Mouse (Mus musculus) CD4-positive, CD25-positive, alpha-beta regulatory T cell, adult 2 months (primary cell): ENCODE measurements around the gene Tcea2.

Experiments used
- DNase-seq: peaks from one replicate; pipeline ENCODE4 v3.0.0-alpha.2; 2012; ENCODE audit warnings: low read depth, low spot score

Gene Tcea2

DNA sequence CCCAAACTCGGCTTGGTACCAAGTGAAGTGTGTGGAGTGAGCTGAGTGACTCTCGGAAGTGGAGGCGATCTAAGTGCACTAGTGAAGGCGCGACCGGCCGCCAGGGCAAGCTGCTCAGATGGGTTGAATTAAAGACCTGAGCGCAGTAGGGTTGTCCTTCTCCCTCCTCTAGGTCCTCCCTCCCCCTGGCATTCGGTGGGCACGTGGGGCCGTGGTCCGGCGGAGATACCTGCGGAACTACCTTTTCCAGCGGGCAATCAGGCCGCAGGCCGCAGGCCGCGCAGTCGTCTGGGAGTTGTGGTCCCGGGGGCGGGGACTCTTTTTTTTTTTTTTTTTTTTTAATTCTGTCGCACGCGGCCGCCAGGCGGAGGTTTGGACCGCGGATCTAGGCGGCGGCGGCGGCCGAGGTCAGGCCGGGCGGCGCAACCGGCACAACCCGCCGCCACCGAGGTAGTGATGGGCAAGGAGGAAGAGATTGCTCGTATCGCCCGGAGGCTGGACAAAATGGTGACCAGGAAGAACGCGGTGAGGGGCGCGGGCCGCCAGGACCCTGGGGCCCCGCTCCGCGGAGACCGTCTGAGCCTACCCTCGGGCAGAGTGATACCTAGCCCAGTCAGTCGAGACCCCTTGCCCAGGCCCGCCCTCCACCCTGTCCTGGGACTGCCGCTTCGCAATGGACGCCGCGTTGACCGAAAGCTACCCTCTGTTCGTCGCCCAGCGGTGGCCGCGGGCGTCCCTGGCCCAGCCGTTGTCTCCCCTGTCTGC lies at the start of gene Tcea2:
TSS of gene Tcea2 (plus strand) at position 360 of the 765 bp plus-strand sequence.
- DNase-seq = peak; percentile 75

GRCm38 (mm10) chr2:181632624-181633023 lies 47.5 kb upstream of the Tcea2 start:
- DNase-seq = no peak

- DNase-seq = no peak
Observed at GRCm38 (mm10) chr2:181635865-181636264, 44.2 kb upstream of the Tcea2 start.

GRCm38 (mm10) chr2:181644361-181644760 lies 35.7 kb upstream of the Tcea2 start:
- peak; percentile 67 for DNase-seq

GRCm38 (mm10) chr2:181645666-181646065 lies 34.4 kb upstream of the Tcea2 start:
- no peak for DNase-seq

DNA sequence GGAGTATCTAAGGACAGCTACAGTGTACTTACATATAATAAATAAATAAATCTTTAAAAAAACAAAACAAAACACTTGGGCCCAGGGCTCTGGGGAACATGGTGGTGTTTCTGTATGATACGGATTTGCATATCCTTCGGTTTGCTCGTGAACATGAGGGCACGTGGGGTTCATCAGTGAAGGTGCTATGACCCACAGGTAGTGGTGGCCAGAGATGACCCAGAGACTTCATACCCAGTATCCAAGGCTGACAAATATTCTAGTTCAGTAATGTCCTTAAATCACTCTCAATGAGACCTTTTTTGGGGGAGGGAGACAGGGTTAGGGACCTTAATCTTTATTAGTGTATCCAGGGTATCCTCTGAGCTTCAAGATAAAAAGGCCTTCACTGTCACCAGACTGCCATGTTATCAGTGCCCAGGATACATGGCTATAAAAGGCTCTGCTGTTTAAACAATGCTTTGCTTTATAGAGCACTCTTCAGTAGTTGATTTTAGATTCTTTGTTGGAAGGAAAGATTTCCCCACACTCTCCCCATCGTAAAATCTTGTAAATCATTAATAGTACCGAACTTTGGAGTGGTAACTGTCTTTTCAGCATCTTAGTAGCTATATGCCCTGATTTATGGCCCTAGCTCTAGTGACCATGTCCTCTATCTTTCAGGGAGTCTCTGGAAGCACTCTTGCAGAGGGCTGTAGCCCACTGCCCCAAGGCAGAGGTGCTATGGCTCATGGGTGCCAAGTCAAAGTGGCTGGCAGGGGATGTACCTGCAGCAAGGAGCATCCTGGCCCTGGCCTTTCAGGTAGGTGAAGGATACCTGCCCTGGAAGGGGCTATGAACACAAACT lies 33.3 kb upstream of the Tcea2 start:
- no peak for DNase-seq

DNA sequence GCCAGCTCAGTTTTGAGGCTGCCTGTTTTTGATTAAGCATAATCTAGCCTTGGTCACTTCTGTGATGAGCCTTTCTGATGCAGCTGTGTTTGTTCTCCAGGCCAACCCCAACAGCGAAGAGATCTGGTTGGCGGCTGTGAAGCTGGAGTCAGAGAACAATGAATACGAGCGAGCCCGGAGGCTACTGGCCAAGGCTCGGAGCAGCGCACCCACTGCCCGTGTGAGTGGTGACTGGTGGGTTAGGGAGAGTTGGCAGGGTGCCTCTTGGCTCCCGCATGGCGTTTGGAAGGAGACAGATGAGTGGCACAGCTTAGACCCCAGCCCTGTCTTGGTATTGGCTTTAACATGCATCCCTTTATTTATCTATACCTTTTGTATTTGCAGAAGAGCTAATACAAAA lies 31.2 kb upstream of the Tcea2 start:
- no peak for DNase-seq

GRCm38 (mm10) chr2:181653065-181653464 lies 27.0 kb upstream of the Tcea2 start:
- DNase-seq = no peak

GRCm38 (mm10) chr2:181653523-181653922 lies 26.6 kb upstream of the Tcea2 start:
- no peak for DNase-seq

GRCm38 (mm10) chr2:181656734-181657133 lies 23.4 kb upstream of the Tcea2 start, which contains the start of gene Gm29797:
Gene Gm29797, plus strand, starts transcription at chr2:181657034.
- no peak for DNase-seq

DNA sequence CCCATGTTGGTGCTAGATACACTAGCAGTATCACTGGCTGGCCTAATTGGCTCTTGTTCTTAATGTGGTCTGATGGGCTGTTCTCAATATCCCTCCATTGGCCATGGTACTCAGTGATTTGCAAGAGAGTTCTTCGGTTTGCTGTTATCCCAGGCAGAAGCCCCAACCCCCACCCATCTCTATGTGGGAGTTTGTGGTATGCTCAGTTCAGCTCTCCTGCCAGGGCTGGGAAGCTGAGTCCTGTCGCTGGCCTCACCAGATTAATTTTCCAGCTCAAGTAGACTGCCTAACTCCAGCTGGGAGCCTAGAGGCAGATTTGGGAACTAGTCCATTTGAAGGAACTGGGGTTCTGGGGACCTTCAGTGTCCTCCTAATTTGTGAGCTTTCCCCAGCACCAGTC lies 22.7 kb upstream of the Tcea2 start:
- DNase-seq = no peak

- DNase-seq = no peak
Observed at GRCm38 (mm10) chr2:181658528-181658927, 21.6 kb upstream of the Tcea2 start.

GRCm38 (mm10) chr2:181658930-181659555 lies 21.1 kb upstream of the Tcea2 start:
- DNase-seq = peak; percentile 73

- peak; percentile 90 for DNase-seq
Observed at GRCm38 (mm10) chr2:181659609-181660055, 20.5 kb upstream of the Tcea2 start.

GRCm38 (mm10) chr2:181662620-181663297 lies 17.4 kb upstream of the Tcea2 start:
- DNase-seq = no peak

DNA sequence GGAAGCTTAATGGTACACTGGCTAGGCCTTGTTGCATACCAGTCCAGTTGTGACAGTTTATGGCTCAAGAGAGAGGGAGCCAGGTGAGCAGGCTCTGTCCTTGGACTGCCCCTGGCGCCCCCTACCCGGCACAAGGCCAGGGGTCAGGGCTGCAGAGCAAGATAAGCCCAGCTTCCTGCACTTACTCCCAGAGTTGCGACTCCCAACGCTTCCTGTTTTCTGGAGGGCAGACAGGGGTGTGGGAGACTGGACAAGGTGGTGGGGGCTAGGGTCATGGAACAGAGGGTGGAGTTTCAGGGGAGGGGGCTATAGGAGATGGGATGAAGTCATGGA lies 16.8 kb upstream of the Tcea2 start:
- no peak for DNase-seq

- DNase-seq = no peak
Observed at GRCm38 (mm10) chr2:181670285-181670912, 9.7 kb upstream of the Tcea2 start.

- no peak for DNase-seq
Observed at GRCm38 (mm10) chr2:181670913-181671311, 9.2 kb upstream of the Tcea2 start.

DNA sequence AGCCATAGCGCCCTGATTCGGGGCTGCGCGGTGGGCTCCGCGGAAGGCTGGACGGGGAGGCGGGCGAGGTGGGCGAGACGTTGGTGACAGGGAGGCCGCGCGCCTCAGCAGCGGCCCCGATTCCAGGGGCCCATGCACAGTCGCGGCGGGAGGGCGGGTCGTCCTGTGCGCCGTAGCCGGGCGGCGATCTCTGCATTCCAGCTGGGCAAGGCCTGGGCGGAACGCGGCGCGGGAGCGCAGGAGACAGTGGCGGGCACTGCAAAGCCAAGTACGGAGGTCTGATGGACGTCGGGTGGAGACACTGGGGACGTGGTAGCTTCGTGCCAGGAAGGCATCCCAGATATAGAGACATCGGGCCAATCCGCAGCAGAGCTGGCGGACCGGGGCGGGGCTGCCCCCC lies 8.8 kb upstream of the Tcea2 start, which contains the start of gene Sox18:
TSS of gene Sox18 (minus strand) at position 315 of the 400 bp plus-strand sequence.
- no peak for DNase-seq

DNA sequence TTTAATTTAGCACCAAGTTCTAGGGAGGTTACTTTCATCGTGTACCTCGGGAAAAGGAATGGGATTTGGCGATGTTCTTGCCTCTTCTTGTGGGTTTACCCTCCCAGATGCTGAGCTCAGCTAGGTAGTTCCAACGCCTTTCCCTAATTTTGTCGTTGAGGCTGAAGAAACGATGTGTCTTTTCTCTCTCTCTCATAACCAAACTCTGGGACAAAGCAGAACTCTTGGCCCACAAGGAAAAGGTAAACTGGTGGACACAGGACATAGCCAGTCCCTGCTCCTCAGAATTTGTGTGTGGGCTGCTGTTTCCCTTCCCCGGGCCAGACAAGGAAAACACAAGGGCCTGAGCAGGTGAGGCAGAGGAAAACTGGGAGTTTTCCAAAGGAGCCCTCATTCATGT lies 8.1 kb upstream of the Tcea2 start:
- no peak for DNase-seq

DNA sequence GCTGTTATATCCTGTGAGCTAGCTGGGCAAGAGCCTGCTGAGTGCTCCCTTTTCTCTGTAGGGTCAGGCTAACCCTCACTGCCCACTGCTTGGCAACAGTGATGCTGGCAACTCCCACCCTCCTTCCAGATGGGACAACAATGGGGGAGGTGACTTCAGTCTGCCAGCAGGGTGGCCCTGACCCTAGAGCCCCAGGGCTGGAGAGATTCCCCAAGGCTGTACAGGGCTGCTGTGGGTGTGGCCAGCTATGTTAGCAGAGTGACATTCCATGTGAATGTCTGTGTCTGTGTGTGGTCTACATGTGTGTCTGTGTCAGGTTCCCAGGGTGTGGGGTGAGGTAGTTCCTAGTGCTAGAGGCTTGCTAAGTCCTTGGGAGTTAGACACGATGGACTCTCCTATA lies 6.6 kb upstream of the Tcea2 start:
- DNase-seq = no peak
